Mouse (Mus musculus): ENCODE measurements around the gene Slc9a3r2.

- no peak for TF ChIP-seq CTCF (IDR thresholded peaks at IDR 0.05; ENCODE audit: low read depth)
- TF ChIP-seq EP300 (optimal IDR thresholded peaks at IDR 0.05) = no peak
These were observed 16.3 kb downstream of the Slc9a3r2 start for GRCm38 (mm10) chr17:24633831-24634230.

Measured in stomach, postnatal 0 days (tissue).